Mouse (Mus musculus): Measurements from ENCODE around the gene 4930412O13Rik.

- no peak for TF ChIP-seq CTCF (IDR thresholded peaks at IDR 0.05; ENCODE audit: extremely low read depth, insufficient read depth, low read length)
- TF ChIP-seq POLR2A (IDR thresholded peaks at IDR 0.05; ENCODE audit: extremely low read depth, insufficient read depth, low read length): no peak
Measured at GRCm38 (mm10) chr2:9882926-9883802, 2.1 kb downstream of the 4930412O13Rik start.

All from cortical plate, adult 2 months (tissue).